Mouse (Mus musculus) embryonic facial prominence, embryonic 15.5 days (tissue): Measurements from ENCODE around the gene Lfng. TPM values are rescaled to one million over a fixed set of nuclear protein-coding genes. Genes with fewer than 3 reads are reported as not detected.

Experiments used
- ATAC-seq: fragments of 200-750 bp; cut with Nextera tagmentation; 2 replicates; pipeline ENCODE4 v1.8.0; 2017; ENCODE audit warnings: low read depth, moderate TSS enrichment; ENCODE audit not compliant: insufficient number of reproducible peaks, low FRiP score, low TSS enrichment
- H3K27ac ChIP-seq: fragments of 300-500 bp; sonication (generic); replicated peaks from 2 replicates; pipeline ENCODE4 v1.5.1; 2015; ENCODE audit warnings: mild to moderate bottlenecking, inconsistent platforms
- H3K27me3 ChIP-seq: fragments of 300-500 bp; sonication (generic); 2 replicates; pipeline ENCODE4 v1.6.1; 2015; ENCODE audit warnings: inconsistent platforms
- H3K36me3 ChIP-seq: fragments of 300-500 bp; sonication (generic); 2 replicates; pipeline ENCODE4 v1.6.1; 2015; ENCODE audit warnings: mild to moderate bottlenecking, inconsistent platforms
- H3K4me1 ChIP-seq: fragments of 300-500 bp; sonication (generic); 2 replicates; pipeline ENCODE4 v1.6.1; 2015; ENCODE audit warnings: inconsistent platforms
- H3K4me2 ChIP-seq: fragments of 300-500 bp; sonication (generic); replicated peaks from 2 replicates; pipeline ENCODE4 v1.6.1; 2015; ENCODE audit warnings: mild to moderate bottlenecking, inconsistent platforms
- H3K4me3 ChIP-seq: fragments of 300-500 bp; sonication (generic); replicated peaks from 2 replicates; pipeline ENCODE4 v1.5.1; 2015; ENCODE audit warnings: mild to moderate bottlenecking, inconsistent platforms
- H3K9ac ChIP-seq: fragments of 300-500 bp; sonication (generic); 2 replicates; pipeline ENCODE4 v1.6.1; 2015; ENCODE audit warnings: inconsistent platforms
- H3K9me3 ChIP-seq: fragments of 300-500 bp; sonication (generic); replicated peaks from 2 replicates; pipeline ENCODE4 v1.6.1; 2016; ENCODE audit warnings: inconsistent platforms
- WGBS: fragments of 180-500 bp; shearing (Covaris S2); methylation state at CpG from one replicate; pipeline ENCODE4 v1.1.7; 2015; 5-methylcytosine and 5-hydroxymethylcytosine counted together
- polyA plus RNA-seq: library from polyadenylated mRNA; unstranded; fragments of >200 nt; fragmentation: Nextera tagmentation; extraction: Ambion mirVana; gene quantifications from 2 replicates; pipeline ENCODE4 v1.2.1, GENCODE M21; 2015

The Lfng gene
- polyA plus RNA-seq, 1 experiment from 2014 or later, result 31.8 TPM

DNA sequence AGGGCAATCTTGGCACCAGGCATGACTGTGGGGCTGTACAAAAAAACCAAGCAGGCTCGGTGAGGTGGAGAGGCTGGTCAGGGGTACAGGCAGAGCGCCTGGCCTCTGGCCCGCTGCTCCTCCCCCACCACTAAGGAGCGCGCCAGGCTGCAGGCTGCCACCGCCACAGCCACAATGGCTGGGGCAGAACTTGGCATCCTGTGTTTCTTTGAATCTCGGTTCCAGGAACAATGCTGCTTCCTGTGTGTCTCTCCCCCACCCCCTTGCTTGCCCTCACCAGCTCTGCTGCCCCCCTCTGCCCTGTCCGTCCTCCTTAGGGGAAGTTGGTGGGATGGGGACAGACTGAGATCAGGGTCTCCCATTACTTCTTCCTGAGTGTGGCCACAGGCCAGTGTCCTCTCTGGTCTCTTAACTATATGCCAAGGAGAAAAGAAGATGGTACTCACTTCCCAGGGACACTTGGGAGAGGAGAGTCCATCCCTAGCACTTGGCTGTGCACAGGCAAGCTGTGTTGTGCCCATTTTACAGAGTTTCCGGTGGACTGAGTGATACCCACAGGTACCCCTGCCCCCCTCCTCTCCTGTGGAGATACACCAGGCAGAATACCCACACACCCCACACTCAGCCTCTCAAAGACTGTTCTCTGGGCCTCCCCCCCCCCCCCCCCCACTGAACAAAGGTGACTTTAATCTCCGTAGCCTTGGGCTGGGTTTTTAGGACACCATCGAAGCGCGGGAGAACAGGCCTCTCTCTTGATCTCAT lies 2.6 kb downstream of the Lfng start:
- H3K9me3 ChIP-seq, result no peaks in the 10 kb centered on the region
- 12% methylated on average over 13 of the region's 13 CpGs for WGBS
- H3K4me3 ChIP-seq, result peak overlapping the region; percentile 63
- H3K4me1 ChIP-seq, result peaks cover 75% of the 10 kb centered on the region
- H3K9ac ChIP-seq, result peak overlapping the region; percentile 10; the same call in 1 of the 2 replicates
- H3K36me3 ChIP-seq, result peaks cover 26% of the 10 kb centered on the region
- no peak for ATAC-seq
- peak overlapping the region; percentile 90 for H3K4me2 ChIP-seq
- peaks cover 19% of the 10 kb centered on the region; the same call in 1 of the 2 replicates for H3K27me3 ChIP-seq
- peak overlapping the region; percentile 93 for H3K27ac ChIP-seq

DNA sequence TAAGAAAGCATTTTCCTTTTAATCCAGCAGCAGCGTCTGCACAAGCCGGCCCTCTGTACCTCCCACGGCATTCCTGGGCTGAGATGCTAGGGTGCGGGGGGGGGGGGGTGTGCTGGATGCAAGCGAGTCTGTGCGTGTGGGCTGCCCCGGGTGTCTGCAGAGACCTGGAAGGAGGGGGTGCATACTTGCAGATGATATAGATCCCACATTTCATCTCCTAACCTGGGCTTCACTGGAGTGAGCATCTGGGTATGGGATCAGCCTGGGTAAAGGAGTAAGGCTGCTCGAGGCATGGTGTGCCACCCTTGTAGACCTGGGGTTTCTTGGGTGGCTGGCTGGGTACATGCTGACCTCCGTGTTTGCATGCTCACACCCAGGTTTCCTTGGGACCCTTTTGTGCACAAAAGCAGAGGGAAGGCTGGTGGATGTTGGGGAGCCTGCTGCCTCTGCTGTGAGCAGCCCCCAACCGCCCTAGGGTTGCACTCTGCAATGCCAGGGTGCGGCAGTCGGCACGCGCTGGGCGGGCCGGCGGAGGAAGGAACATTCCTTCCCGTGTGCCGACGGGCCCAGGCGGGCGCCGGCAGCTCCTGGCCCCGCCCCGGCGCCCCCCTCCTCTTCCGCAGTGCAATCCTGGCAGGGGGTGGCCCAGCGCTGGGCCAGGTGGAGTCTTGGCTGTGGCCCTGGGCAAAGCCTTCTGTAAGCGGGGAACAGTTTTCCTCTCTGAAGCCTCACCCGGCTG lies 3.3 kb downstream of the Lfng start:
- Histone ChIP-seq H3K9ac (0 out of 2 replicates have a peak overlapping the region, but pooled peaks have one; percentile 26), H3K36me3 (peaks cover 29% of the 10 kb centered on the region), H3K27ac (peak overlapping the region; percentile 93), H3K4me2 (peak overlapping the region; percentile 90), H3K9me3 (no peaks in the 10 kb centered on the region), H3K27me3 (peaks cover 14% of the 10 kb centered on the region; the same call in 1 of the 2 replicates), H3K4me1 (peaks cover 70% of the 10 kb centered on the region), H3K4me3 (peak overlapping the region; percentile 63)
- peak; percentile 35 for ATAC-seq
- under 1% methylated on average over 29 of the region's 30 CpGs for WGBS

DNA sequence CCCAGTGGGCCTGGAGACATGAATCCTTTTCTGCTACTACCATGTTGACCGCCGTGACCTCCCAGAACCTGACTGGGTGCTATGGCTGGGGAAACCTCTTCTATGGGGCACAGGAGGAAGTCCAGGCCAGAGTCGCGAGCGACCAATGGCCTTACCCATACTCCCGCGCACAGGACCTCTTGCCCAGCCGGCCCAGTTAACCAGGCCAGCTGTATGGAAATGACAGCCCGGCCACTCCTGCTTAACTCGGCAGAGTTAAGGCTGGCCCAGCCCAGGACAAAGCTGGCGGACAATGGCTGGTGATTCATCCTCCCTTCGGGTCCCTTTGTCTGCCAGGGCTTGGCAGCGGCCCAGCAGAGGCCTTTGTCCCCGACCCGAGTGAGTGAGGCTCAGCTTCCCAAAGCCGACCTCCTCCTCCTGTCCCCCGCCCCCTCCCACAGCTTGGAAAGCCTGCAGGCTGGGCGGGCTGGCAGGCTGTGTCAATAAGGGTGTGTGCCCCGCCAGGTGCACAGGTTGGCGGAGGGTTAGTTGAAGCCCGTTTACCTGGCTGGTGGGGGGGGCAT lies 4.0 kb downstream of the Lfng start:
- Histone ChIP-seq H3K27ac (peak overlapping the region; percentile 93), H3K9ac (0 out of 2 replicates have a peak overlapping the region, but pooled peaks have one; percentile 26), H3K4me2 (peak overlapping the region; percentile 90), H3K36me3 (peaks cover 29% of the 10 kb centered on the region), H3K4me3 (peak overlapping the region; percentile 63), H3K4me1 (peaks cover 63% of the 10 kb centered on the region), H3K27me3 (peaks cover 9% of the 10 kb centered on the region; the same call in 1 of the 2 replicates), H3K9me3 (no peaks in the 10 kb centered on the region)
- peak; percentile 40 for ATAC-seq
- 12% methylated on average over 21 of the region's 21 CpGs for WGBS

DNA sequence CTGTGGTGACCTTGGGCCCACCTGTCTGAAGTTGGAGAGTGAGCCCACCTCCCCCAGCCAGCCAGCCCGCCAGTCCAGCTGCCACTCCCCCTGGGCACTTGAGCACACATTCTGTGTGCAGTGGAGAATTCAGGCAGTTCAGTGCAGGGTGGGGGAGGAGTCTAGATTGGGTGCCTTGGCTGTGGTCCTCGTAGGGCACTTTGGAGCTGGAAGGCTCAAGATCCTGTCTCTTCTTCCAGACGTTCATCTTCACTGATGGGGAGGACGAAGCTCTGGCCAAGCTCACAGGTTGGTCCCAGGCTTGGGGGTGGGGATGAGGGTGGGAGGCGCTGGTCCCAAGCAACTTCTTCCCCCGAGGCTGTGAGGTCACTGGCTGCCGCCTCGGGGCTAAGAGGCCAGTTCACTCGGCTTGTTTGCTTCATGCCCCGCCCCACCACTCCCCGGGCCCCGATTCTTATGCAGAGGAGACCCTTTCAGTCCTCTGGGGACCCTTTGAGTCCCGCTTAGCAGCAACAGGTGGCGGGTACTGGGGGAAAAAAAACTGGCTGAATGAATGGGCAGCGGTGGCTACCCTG lies 4.6 kb downstream of the Lfng start:
- 13% methylated on average over 15 of the region's 15 CpGs for WGBS
- Histone ChIP-seq H3K9ac (no peak overlapping the region), H3K27ac (peak overlapping the region; percentile 93), H3K4me2 (peak overlapping the region; percentile 90), H3K27me3 (peaks cover 3% of the 10 kb centered on the region; the same call in 1 of the 2 replicates), H3K36me3 (peaks cover 29% of the 10 kb centered on the region), H3K4me3 (peak overlapping the region; percentile 63), H3K4me1 (peaks cover 63% of the 10 kb centered on the region), H3K9me3 (no peaks in the 10 kb centered on the region)
- peak; percentile 17; the same call in 1 of the 2 replicates for ATAC-seq

DNA sequence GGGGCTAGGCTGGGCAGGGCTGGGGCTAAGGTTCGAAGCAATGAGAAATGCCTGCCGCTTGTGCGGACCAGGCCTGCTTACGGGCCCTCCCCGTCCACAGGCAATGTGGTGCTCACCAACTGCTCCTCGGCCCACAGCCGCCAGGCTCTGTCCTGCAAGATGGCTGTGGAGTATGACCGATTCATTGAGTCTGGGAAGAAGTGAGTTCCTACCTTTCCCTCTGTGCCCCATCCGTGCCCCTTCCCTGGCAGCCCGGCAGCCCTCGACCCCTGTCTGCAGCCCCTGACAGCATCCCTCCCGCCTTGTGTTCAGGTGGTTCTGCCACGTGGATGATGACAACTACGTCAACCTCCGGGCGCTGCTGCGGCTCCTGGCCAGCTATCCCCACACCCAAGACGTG lies 5.1 kb downstream of the Lfng start:
- Histone ChIP-seq H3K4me3 (peak overlapping the region; percentile 63), H3K27me3 (peaks cover 3% of the 10 kb centered on the region; the same call in 1 of the 2 replicates), H3K9me3 (no peaks in the 10 kb centered on the region), H3K4me1 (peaks cover 60% of the 10 kb centered on the region), H3K9ac (no peak overlapping the region), H3K36me3 (peaks cover 29% of the 10 kb centered on the region), H3K4me2 (peak overlapping the region; percentile 90), H3K27ac (peak overlapping the region; percentile 93; the same call in 1 of the 2 replicates)
- WGBS, result 49% methylated on average over 18 of the region's 18 CpGs
- ATAC-seq, result no peak

DNA sequence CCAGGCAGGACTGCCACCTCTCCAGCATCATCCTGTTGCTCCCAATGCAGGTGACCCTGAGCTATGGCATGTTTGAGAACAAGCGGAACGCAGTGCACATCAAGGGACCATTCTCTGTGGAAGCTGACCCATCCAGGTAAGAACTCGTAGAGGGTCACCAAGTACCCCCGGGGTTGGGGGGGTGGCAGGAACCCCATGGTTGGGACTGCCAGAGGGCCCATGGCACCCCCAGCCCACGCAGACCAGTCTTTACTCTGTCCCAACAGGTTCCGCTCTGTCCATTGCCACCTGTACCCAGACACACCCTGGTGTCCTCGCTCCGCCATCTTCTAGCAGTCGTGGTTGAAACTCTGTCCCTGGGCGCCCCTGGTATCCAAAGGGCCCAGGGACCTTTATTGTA lies 7.0 kb downstream of the Lfng start:
- H3K4me1 ChIP-seq, result peaks cover 42% of the 10 kb centered on the region
- no peak overlapping the region for H3K9ac ChIP-seq
- no peak overlapping the region for H3K4me2 ChIP-seq
- 91% methylated on average over 10 of the region's 10 CpGs for WGBS
- H3K4me3 ChIP-seq, result no peak overlapping the region
- H3K36me3 ChIP-seq, result peaks cover 29% of the 10 kb centered on the region
- H3K27me3 ChIP-seq, result no peaks in the 10 kb centered on the region; the same call in 1 of the 2 replicates
- H3K27ac ChIP-seq, result no peak overlapping the region
- no peak for ATAC-seq
- no peaks in the 10 kb centered on the region for H3K9me3 ChIP-seq

DNA sequence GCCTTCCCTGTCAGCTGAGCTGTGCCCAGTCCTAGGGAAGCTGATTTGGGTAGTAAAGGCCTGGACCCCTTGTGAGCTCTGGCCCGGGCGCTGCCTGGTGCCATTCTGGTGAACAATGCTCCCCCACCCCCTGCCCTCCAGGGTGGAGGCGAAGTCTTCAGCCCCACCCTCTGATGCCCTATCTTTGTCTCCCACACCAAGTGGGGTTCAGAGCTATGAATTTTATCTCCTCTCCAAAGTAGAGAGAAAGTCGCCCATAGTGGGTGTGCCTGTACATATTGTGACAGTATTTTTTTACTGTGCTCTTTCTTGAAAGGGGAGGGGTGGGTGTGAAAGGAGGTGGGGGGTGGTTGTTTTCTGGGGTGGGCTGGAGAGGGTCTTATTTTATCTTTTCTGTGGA lies 7.7 kb downstream of the Lfng start:
- Histone ChIP-seq H3K4me1 (peaks cover 35% of the 10 kb centered on the region), H3K27ac (no peak overlapping the region), H3K36me3 (peaks cover 29% of the 10 kb centered on the region), H3K4me2 (no peak overlapping the region), H3K9me3 (no peaks in the 10 kb centered on the region), H3K4me3 (no peak overlapping the region), H3K9ac (no peak overlapping the region), H3K27me3 (no peaks in the 10 kb centered on the region; the same call in 1 of the 2 replicates)
- ATAC-seq, result no peak
- WGBS, result 86% methylated on average over 4 of the region's 4 CpGs

DNA sequence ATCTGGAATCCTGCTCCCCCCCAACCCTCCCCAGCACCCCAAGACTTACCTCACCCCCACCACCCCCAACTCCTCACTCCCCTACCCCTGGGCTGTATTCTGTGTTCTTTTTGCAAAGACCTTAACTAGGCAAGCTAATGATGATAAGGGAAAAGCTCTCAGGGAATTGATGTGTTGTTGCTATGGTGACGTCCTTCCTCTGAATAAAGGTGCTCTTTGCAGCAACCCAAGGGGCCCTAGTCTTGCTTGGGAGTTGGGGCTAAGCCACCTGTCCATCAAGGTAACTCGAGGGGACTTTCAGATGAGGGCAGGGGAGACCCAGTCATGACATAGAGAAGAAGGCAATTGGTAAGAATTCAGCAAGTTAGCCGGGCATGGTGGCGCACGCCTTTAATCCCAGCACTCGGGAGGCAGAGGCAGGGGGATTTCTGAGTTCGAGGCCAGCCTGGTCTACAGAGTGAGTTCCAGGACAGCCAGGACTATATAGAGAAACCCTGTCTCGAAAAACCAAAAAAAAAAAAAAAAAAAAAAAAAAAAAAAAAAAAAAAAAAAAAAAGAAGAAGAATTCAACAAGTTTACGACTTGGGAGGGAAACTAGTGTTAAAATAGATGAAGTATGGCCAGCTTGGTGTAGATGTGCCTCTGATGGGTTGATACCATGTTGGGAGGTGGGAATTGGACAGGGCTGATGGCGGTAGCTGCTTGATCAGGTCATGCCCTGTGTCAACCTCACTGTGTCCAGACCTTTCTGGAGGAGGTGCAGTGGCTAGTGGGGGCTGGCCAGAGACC lies 8.4 kb downstream of the Lfng start:
- no peak overlapping the region for H3K4me2 ChIP-seq
- 77% methylated on average over 10 of the region's 10 CpGs for WGBS
- no peak overlapping the region for H3K4me3 ChIP-seq
- no peaks in the 10 kb centered on the region for H3K9me3 ChIP-seq
- H3K27ac ChIP-seq, result no peak overlapping the region
- no peak for ATAC-seq
- peaks cover 29% of the 10 kb centered on the region for H3K36me3 ChIP-seq
- peaks cover 32% of the 10 kb centered on the region for H3K4me1 ChIP-seq
- no peak overlapping the region for H3K9ac ChIP-seq
- no peaks in the 10 kb centered on the region; the same call in 1 of the 2 replicates for H3K27me3 ChIP-seq

DNA sequence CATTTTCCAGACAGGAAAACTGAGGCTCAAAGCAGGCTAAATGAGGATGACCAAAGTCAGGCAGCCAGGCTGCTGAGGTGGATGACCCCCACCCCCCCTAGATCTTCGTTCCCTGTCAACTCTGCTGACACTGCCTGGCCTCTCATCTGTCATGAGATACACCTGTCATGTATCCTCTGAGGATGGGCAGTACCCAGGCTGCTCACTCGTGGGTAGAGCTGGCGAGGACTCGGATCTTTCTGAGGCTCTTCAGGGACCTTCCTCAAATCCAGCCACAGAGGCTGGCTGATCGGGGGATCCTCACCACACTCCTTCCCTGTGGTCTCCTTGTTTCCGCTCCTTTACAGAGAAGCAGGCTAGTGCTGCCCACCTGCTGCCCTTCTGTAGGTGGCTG lies 9.0 kb downstream of the Lfng start:
- no peak overlapping the region for H3K4me3 ChIP-seq
- no peak for ATAC-seq
- peak overlapping the region; percentile 3 for H3K27ac ChIP-seq
- no peak overlapping the region for H3K4me2 ChIP-seq
- peaks cover 29% of the 10 kb centered on the region for H3K36me3 ChIP-seq
- H3K9ac ChIP-seq, result no peak overlapping the region
- H3K27me3 ChIP-seq, result no peaks in the 10 kb centered on the region; the same call in 1 of the 2 replicates
- 61% methylated on average over 6 of the region's 6 CpGs for WGBS
- peaks cover 30% of the 10 kb centered on the region for H3K4me1 ChIP-seq
- no peaks in the 10 kb centered on the region for H3K9me3 ChIP-seq

DNA sequence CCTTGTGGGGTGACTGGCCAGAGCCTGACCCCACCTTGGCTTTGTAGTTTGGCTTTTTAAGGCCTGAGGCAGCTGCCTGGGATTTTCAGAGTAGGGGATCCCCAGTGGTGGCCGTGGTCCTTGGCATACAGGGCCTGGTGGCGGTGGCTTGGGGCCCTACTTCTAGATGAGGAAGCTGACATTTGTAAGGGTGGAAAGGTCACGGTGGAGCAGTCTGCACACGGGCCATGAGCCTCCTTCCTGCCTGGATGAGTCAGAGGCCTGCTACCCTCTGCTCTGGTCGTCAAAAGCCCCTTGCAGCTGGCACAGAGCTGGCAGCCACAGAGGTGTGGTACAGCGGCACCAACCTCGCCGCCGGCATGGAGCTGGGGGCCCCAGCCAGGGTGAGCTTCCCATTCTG lies 9.6 kb downstream of the Lfng start:
- Histone ChIP-seq H3K27me3 (no peaks in the 10 kb centered on the region), H3K4me3 (no peak overlapping the region), H3K9me3 (no peaks in the 10 kb centered on the region), H3K27ac (peak overlapping the region; percentile 3), H3K4me2 (no peak overlapping the region), H3K9ac (no peak overlapping the region), H3K4me1 (peaks cover 30% of the 10 kb centered on the region), H3K36me3 (peaks cover 33% of the 10 kb centered on the region)
- WGBS, result 55% methylated on average over 9 of the region's 9 CpGs
- ATAC-seq, result peak; percentile 25; the same call in 1 of the 2 replicates
